Mouse (Mus musculus) thymus, adult 2 months (tissue): ENCODE data around the gene Zdhhc13.

ENCODE experiments used
- CTCF ChIP-seq: fragments of 200-500 bp; IDR thresholded peaks from 2 replicates; pipeline ENCODE4 v1.5.1; 2012; ENCODE audit warnings: mild to moderate bottlenecking, control low read depth, low read length, moderate library complexity, borderline replicate concordance; ENCODE audit not compliant: control insufficient read depth, poor library complexity, insufficient read depth; ENCODE audit errors: extremely low read depth
- POLR2A ChIP-seq: fragments of 200-500 bp; IDR thresholded peaks from 2 replicates; pipeline ENCODE4 v1.6.1; 2012; ENCODE audit warnings: mild to moderate bottlenecking, low read length, control low read depth, moderate library complexity; ENCODE audit not compliant: control insufficient read depth, poor library complexity, insufficient read depth; ENCODE audit errors: extremely low read depth

- TF ChIP-seq CTCF (no peak), POLR2A (no peak)
These were observed 28.0 kb upstream of the Zdhhc13 start for GRCm38 (mm10) chr7:48760789-48761188.
